Mouse (Mus musculus): ENCODE results near the gene Isl1.

Isl1 gene

GRCm38 (mm10) chr13:116309584-116310462 lies at the start of gene Isl1:
Gene Isl1 (minus strand): TSS chr13:116309689.
- DNase-seq (ENCODE audit: low spot score), result peak; percentile 67

- no peak for DNase-seq (ENCODE audit: low spot score)
These were observed 26.3 kb upstream of the Isl1 start for GRCm38 (mm10) chr13:116335763-116336162.

DNA sequence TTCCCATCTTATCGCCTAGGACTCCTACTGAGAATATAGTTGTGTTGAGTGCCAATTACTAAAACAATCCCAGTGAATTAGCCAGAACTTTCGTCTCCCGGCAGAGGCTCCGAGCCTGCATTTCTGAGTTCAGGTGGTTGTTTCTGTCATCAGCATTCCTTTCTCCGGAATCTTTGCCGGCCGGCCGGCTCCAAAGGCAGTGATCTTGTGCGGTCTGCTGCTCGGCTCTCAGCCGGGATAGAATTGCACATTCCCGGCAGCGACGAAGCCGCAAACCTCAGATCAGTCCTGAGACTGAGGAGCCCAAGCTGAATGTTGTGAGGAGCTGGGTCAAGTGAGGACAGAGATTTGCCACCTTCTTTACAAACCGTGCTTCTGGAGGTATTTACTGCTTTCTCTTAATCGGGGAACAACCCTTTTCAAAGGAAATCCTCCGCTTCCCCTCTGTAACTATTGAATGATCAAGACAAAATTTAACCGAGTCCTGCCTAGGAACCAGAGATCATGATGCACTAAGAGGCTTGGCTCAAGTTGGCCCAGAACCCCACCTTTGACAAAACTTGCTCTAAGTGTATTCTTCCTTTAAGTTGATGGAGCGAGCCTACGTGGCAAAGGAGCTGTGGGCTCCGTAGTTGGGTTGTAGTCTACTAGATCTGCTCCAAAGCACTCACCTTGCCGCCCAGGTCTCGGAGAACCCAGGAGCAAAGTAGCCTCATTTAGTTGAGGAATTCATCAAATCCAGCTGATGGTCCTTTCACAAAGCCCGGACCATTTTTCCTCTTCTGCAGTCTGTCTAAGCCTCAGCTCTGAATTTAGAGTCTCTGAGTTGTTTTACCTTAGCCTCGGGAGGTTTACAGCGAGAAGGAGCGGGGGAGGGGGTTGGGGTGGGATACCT lies 4.4 kb upstream of the Isl1 start:
- no peak for DNase-seq (ENCODE audit: low spot score)

GRCm38 (mm10) chr13:116311871-116312720 lies 2.6 kb upstream of the Isl1 start:
- no peak for DNase-seq (ENCODE audit: low spot score)

- no peak for DNase-seq (ENCODE audit: low spot score)
These were observed 1.5 kb upstream of the Isl1 start for GRCm38 (mm10) chr13:116311011-116311410.

GRCm38 (mm10) chr13:116310463-116310765 lies 925 bp upstream of the Isl1 start:
- DNase-seq (ENCODE audit: low spot score), result no peak

- DNase-seq (ENCODE audit: low spot score), result no peak
These were observed 431 bp downstream of the Isl1 start for GRCm38 (mm10) chr13:116308933-116309583.

GRCm38 (mm10) chr13:116308121-116308932 lies 1.2 kb downstream of the Isl1 start:
- no peak for DNase-seq (ENCODE audit: low spot score)

- DNase-seq (ENCODE audit: low spot score), result no peak
These were observed 2.9 kb downstream of the Isl1 start for GRCm38 (mm10) chr13:116306591-116306990.

- no peak for DNase-seq (ENCODE audit: low spot score)
These were observed 3.8 kb downstream of the Isl1 start for GRCm38 (mm10) chr13:116305721-116306120.

- DNase-seq (ENCODE audit: low spot score), result no peak
These were observed 4.6 kb downstream of the Isl1 start for GRCm38 (mm10) chr13:116304713-116305470.

GRCm38 (mm10) chr13:116303766-116304165 lies 5.7 kb downstream of the Isl1 start:
- DNase-seq (ENCODE audit: low spot score), result no peak

DNA sequence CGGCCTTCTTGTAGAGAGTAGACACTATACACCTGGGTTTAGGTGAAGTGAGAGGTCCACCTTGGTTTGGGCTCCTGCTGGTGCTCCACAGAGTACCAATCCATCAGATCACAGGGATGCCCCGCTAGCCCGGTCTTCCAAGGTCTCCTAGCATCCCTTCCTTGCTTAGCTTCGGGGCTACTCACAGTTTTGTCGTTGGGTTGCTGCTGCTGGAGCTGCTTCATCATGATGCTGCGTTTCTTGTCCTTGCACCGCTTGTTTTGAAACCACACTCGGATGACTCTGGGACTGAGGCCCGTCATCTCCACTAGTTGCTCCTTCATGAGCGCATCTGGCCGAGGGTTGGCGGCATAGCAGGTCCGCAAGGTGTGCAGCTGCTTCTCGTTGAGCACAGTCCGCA lies 6.6 kb downstream of the Isl1 start:
- DNase-seq (ENCODE audit: low spot score), result no peak

GRCm38 (mm10) chr13:116301706-116302105 lies 7.8 kb downstream of the Isl1 start:
- no peak for DNase-seq (ENCODE audit: low spot score)

DNA sequence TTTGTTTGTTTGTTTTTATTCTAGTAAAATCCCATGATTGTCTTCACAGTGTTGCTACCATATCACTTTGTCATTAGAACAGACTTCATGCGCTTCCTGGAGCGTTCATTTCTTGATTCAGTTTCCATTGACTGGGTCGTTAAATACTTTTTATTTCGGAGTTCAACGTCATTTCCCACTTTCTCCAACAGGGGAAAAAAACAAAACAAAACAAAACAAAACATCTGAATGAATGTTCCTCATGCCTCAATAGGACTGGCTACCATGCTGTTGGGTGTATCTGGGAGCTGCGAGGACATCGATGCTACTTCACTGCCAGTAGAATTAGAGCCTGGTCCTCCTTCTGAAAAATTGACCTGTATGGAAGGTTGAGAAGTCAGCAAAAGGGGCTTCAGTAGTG lies 10.2 kb downstream of the Isl1 start:
- DNase-seq (ENCODE audit: low spot score), result no peak

DNA sequence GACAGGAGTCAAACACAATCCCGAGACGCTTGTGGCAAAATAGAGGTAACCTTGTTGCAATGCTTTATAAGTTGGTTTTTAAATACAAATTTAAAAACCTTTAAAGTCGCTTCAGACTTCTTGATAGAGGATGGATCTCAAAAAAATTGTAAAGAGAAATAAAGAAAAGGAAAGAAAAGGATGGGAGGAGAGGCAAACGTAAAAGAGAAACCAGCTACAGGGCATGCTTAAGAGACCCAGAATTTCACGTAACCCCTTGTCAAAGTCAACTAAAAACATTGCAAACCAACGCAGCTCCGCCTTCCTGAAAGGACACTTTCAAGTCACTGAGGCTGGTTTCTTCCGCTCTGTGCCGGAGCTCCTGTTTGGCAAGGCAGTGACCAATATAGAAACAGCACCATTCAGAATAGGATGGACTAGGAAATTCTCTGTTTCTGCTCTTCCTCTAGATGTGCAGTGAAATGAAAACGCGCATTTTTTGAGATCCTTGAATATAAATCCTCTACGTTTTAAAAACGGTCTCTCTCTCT lies 10.8 kb downstream of the Isl1 start:
- no peak for DNase-seq (ENCODE audit: low spot score)

DNA sequence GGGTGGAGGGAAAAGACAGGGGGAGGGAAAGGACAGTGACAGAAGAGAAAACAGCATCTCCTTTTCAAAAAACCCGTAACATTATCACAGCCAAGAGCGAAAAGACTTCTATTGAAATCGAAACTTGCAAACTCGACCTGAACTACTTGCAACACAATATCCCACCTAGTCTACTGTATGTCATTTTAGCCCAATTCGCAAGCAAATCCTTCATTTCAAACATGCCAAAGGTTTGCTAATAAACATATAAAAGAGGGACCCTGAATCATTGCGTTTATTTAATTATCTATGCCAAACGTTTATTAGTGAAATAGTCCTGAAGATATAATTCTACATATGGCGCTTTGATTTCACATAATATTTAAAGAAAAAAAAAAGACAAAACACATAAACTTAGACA lies 11.5 kb downstream of the Isl1 start:
- no peak for DNase-seq (ENCODE audit: low spot score)

GRCm38 (mm10) chr13:116297048-116297811 lies 12.3 kb downstream of the Isl1 start:
- DNase-seq (ENCODE audit: low spot score), result no peak

DNA sequence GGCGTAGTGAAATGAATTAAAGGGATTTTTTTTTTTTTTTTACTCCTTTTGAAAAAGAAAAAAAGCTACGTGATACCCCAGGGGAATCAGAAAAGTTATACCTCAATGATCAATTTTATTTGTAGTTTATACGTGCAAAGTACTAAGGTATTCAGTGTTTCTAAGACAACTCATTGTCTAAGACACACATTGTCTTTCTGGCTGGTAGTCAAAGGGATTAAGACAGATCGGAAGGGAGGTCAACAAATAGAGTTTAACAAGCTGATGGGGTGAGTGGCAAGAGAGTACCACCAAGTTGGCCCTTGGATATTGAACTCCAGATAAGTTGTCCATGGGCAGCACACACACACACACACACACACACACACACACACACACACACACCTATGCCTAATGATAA lies 14.1 kb downstream of the Isl1 start:
- DNase-seq (ENCODE audit: low spot score), result no peak

All from ovary, postnatal 36 days (tissue).